In genomic region chr13:104074230-104074629, GRCm38 (mm10) we compare ENCODE assay signal across 23 mouse cellular contexts. TPM values are rescaled to one million over a fixed set of nuclear protein-coding genes. Genes with fewer than 3 reads are reported as not detected.
DNase-seq lines count a peak whose midpoint lies in the region; ATAC-seq and TF ChIP-seq lines count a peak whose summit lies in the region.
"Had no signal": no experiment of that assay in that cellular context is flagged by ENCODE, and none has a peak within 500 bp of the region (broad histone marks: within the 10 kb centered on the region; RNA-seq: fewer than 3 reads in every experiment).

No protein-coding gene starts in this region.

- H3K9me3 ChIP-seq in heart, embryonic 13.5 days = no peaks in the 10 kb centered on the region
- no peaks in the 10 kb centered on the region for H3K9me3 ChIP-seq in liver, embryonic 12.5 days (replicated peaks)
- no peaks in the 10 kb centered on the region for H3K9me3 ChIP-seq in liver, postnatal 0 days (ENCODE audit: low read length)
- no peaks in the 10 kb centered on the region for H3K9me3 ChIP-seq in liver, embryonic 14.5 days (ENCODE audit: control insufficient read depth, low read length)
- H3K9me3 ChIP-seq in kidney, embryonic 14.5 days (ENCODE audit: control insufficient read depth, low read length) = no peaks in the 10 kb centered on the region
- H3K9me3 ChIP-seq: embryonic facial prominence, embryonic 12.5 days; forebrain, embryonic 15.5 days; hindbrain, embryonic 10.5 days; hindbrain, embryonic 15.5 days; limb, embryonic 10.5 days; limb, embryonic 15.5 days; midbrain, embryonic 12.5 days; neural tube, embryonic 13.5 days had no signal

- peak overlapping the region; percentile 13; the same call in 1 of the 2 replicates for H3K27ac ChIP-seq in heart, embryonic 13.5 days (replicated peaks)
- H3K27ac ChIP-seq in liver, embryonic 12.5 days = no peak overlapping the region
- H3K27ac ChIP-seq in liver, postnatal 0 days (ENCODE audit: low read depth) = no peak overlapping the region
- no peak overlapping the region for H3K27ac ChIP-seq in liver, embryonic 14.5 days
- no peak overlapping the region for H3K27ac ChIP-seq in kidney, embryonic 14.5 days (ENCODE audit: low read depth, low read length)
- H3K27ac ChIP-seq: embryonic facial prominence, embryonic 12.5 days; forebrain, embryonic 15.5 days; hindbrain, embryonic 10.5 days; hindbrain, embryonic 15.5 days; kidney, postnatal 0 days; limb, embryonic 10.5 days; limb, embryonic 15.5 days; midbrain, embryonic 12.5 days; neural tube, embryonic 13.5 days had no signal

- TF ChIP-seq EP300 in liver, postnatal 0 days (IDR thresholded peaks at IDR 0.05; ENCODE audit: low read depth) = no peak
- no peak; the same call in 1 of the 2 replicates for TF ChIP-seq EP300 in liver, embryonic 14.5 days (IDR thresholded peaks at IDR 0.05; ENCODE audit: low read depth)

- H3K4me3 ChIP-seq in heart, embryonic 13.5 days = no peak overlapping the region
- no peak overlapping the region for H3K4me3 ChIP-seq in liver, embryonic 12.5 days
- no peak overlapping the region for H3K4me3 ChIP-seq in liver, postnatal 0 days (ENCODE audit: low read depth, low read length)
- H3K4me3 ChIP-seq in liver, embryonic 14.5 days (ENCODE audit: insufficient read depth in 1 of 2, low read depth in 2 of 2, low read length in 2 of 2) = no peak overlapping the region
- H3K4me3 ChIP-seq in kidney, embryonic 14.5 days (ENCODE audit: low read length) = no peak overlapping the region
- H3K4me3 ChIP-seq: embryonic facial prominence, embryonic 12.5 days; forebrain, embryonic 15.5 days; hindbrain, embryonic 10.5 days; hindbrain, embryonic 15.5 days; limb, embryonic 10.5 days; limb, embryonic 15.5 days; midbrain, embryonic 12.5 days; neural tube, embryonic 13.5 days had no signal

- DNase-seq in heart, postnatal 10 days = no peak
- no peak for DNase-seq in liver, postnatal 0 days
- no peak for DNase-seq in liver, embryonic 14.5 days (ENCODE audit: low read depth in 3 of 3, low spot score in 3 of 3)
- DNase-seq in urinary bladder, adult 18-20 months (ENCODE audit: low spot score in 2 of 2) = no peak
- DNase-seq: cerebellum, adult 11 months; cerebellum, adult 9-10 months; cerebellum, postnatal 36 days; embryo, embryonic 11 days; layer of hippocampus, postnatal 36 days had no signal

- 82% methylated on average over 8 of the region's 8 CpGs for whole genome bisulfite sequencing in heart, embryonic 13.5 days
- 41% methylated on average over 8 of the region's 8 CpGs for WGBS in liver, embryonic 12.5 days (ENCODE audit: insufficient replicate concordance)
- WGBS in liver, postnatal 0 days (ENCODE audit: insufficient replicate concordance) = 71% methylated on average over 8 of the region's 8 CpGs
- WGBS in liver, embryonic 14.5 days (ENCODE audit: insufficient replicate concordance) = 30% methylated on average over 8 of the region's 8 CpGs
- WGBS in kidney, embryonic 14.5 days = 95% methylated on average over 8 of the region's 8 CpGs

- no peak overlapping the region for H3K9ac ChIP-seq in heart, embryonic 13.5 days
- H3K9ac ChIP-seq in liver, embryonic 12.5 days = no peak overlapping the region
- no peak overlapping the region for H3K9ac ChIP-seq in liver, postnatal 0 days (replicated peaks)
- H3K9ac ChIP-seq in liver, embryonic 14.5 days (replicated peaks) = no peak overlapping the region
- H3K9ac ChIP-seq in kidney, embryonic 14.5 days (ENCODE audit: low read depth, low read length) = no peak overlapping the region
- H3K9ac ChIP-seq: embryonic facial prominence, embryonic 12.5 days; forebrain, embryonic 15.5 days; hindbrain, embryonic 15.5 days; limb, embryonic 15.5 days; midbrain, embryonic 12.5 days; neural tube, embryonic 13.5 days had no signal

- H3K36me3 ChIP-seq in heart, embryonic 13.5 days = peaks cover 18% of the 10 kb centered on the region
- H3K36me3 ChIP-seq in liver, embryonic 12.5 days = peaks cover 10% of the 10 kb centered on the region
- H3K36me3 ChIP-seq in liver, postnatal 0 days (replicated peaks; ENCODE audit: insufficient read depth, low read length) = peaks cover 4% of the 10 kb centered on the region; the same call in 1 of the 2 replicates
- H3K36me3 ChIP-seq in liver, embryonic 14.5 days (replicated peaks; ENCODE audit: control insufficient read depth, insufficient read depth, low read depth) = no peaks in the 10 kb centered on the region
- peaks cover 7% of the 10 kb centered on the region; the same call in 1 of the 2 replicates for H3K36me3 ChIP-seq in kidney, embryonic 14.5 days (ENCODE audit: control insufficient read depth, insufficient read depth, low read length)
- H3K36me3 ChIP-seq: limb, embryonic 15.5 days had no signal

- peaks cover 24% of the 10 kb centered on the region for H3K4me1 ChIP-seq in heart, embryonic 13.5 days
- H3K4me1 ChIP-seq in liver, embryonic 12.5 days = peaks cover 12% of the 10 kb centered on the region
- H3K4me1 ChIP-seq in liver, postnatal 0 days (ENCODE audit: insufficient read depth) = no peaks in the 10 kb centered on the region
- peaks cover 0 to 3% of the 10 kb centered on the region in 2 experiments; a peak in 1 of 4 replicates for H3K4me1 ChIP-seq in liver, embryonic 14.5 days (replicated peaks; ENCODE audit: control insufficient read depth in 2 of 2, insufficient read depth in 2 of 2, low read length in 1 of 2)
- no peaks in the 10 kb centered on the region for H3K4me1 ChIP-seq in kidney, embryonic 14.5 days (ENCODE audit: control insufficient read depth, insufficient read depth, low read length)
- H3K4me1 ChIP-seq: embryonic facial prominence, embryonic 12.5 days; forebrain, embryonic 15.5 days; hindbrain, embryonic 10.5 days; hindbrain, embryonic 15.5 days; midbrain, embryonic 12.5 days had no signal

- no peaks in the 10 kb centered on the region for H3K27me3 ChIP-seq in heart, embryonic 13.5 days (replicated peaks)
- no peaks in the 10 kb centered on the region for H3K27me3 ChIP-seq in liver, embryonic 12.5 days (replicated peaks)
- no peaks in the 10 kb centered on the region for H3K27me3 ChIP-seq in liver, postnatal 0 days (ENCODE audit: insufficient read depth, low read length)
- no peaks in the 10 kb centered on the region for H3K27me3 ChIP-seq in liver, embryonic 14.5 days (ENCODE audit: control insufficient read depth, insufficient read depth, low read length)
- H3K27me3 ChIP-seq in kidney, embryonic 14.5 days (ENCODE audit: control insufficient read depth, insufficient read depth, low read length) = no peaks in the 10 kb centered on the region
- H3K27me3 ChIP-seq: embryonic facial prominence, embryonic 12.5 days; forebrain, embryonic 15.5 days; hindbrain, embryonic 15.5 days; limb, embryonic 15.5 days; midbrain, embryonic 12.5 days; neural tube, embryonic 13.5 days had no signal

- H3K4me2 ChIP-seq in heart, embryonic 13.5 days = no peak overlapping the region
- no peak overlapping the region for H3K4me2 ChIP-seq in liver, embryonic 12.5 days
- H3K4me2 ChIP-seq in liver, postnatal 0 days (ENCODE audit: low read depth, low read length) = no peak overlapping the region
- H3K4me2 ChIP-seq in liver, embryonic 14.5 days (ENCODE audit: low read depth) = no peak overlapping the region
- no peak overlapping the region for H3K4me2 ChIP-seq in kidney, embryonic 14.5 days (replicated peaks; ENCODE audit: low read depth, low read length)
- H3K4me2 ChIP-seq: embryonic facial prominence, embryonic 12.5 days; forebrain, embryonic 15.5 days; hindbrain, embryonic 15.5 days; limb, embryonic 15.5 days; midbrain, embryonic 12.5 days; neural tube, embryonic 13.5 days had no signal

- intact Hi-C loops in heart, postnatal 10 days (cut with DNase I) = no loop called here

- ATAC-seq in heart, embryonic 13.5 days (ENCODE audit: extremely low read depth, insufficient number of reproducible peaks, low FRiP score, low TSS enrichment) = no peak
- peak; percentile 42 for ATAC-seq in liver, embryonic 12.5 days
- no peak for ATAC-seq in liver, postnatal 0 days
- ATAC-seq in liver, embryonic 14.5 days (ENCODE audit: insufficient read depth) = peak; percentile 50
- ATAC-seq in kidney, embryonic 14.5 days (ENCODE audit: low FRiP score, low TSS enrichment) = no peak
- ATAC-seq: CD4-positive, CD25-positive, alpha-beta regulatory T cell, adult 4 months; forebrain, embryonic 15.5 days; inflammation-experienced regulatory T-cells, adult 6 months had no signal

- TF ChIP-seq CTCF in liver, postnatal 0 days (IDR thresholded peaks at IDR 0.05; ENCODE audit: low read depth) = no peak
- no peak for TF ChIP-seq CTCF in liver, embryonic 14.5 days (IDR thresholded peaks at IDR 0.05; ENCODE audit: low read depth)

RNA-seq across cellular contexts. Expression of gene Nln, which starts 35.2 kb away (rescaled TPM):
- polyA plus RNA-seq in heart, embryonic 13.5 days (2015; fragmentation: Nextera tagmentation; extraction: Ambion mirVana) = 19.5 and 19.8 TPM in 2 replicates
- 10 to 100 TPM; 21.6 to 21.8 TPM for total RNA-seq in heart, postnatal 10 days (2021)
- polyA plus RNA-seq in liver, embryonic 12.5 days (2016; fragmentation: Nextera tagmentation; extraction: Ambion mirVana) = 13.1 and 14.6 TPM in 2 replicates
- polyA plus RNA-seq in liver, postnatal 0 days (2015; fragmentation: Nextera tagmentation; extraction: Ambion mirVana) = 40.4 and 61.5 TPM in 2 replicates
- polyA plus RNA-seq in liver, embryonic 14.5 days (2012; rRNA removed) = 5.2 and 5.3 TPM in 2 replicates
- 10.8 and 13.7 TPM in 2 replicates for polyA plus RNA-seq in liver, embryonic 14.5 days (2014; fragmentation: Nextera tagmentation; extraction: Ambion mirVana)
- polyA plus RNA-seq in kidney, embryonic 14.5 days (2014; fragmentation: Nextera tagmentation; extraction: Ambion mirVana) = 13.9 and 21.5 TPM in 2 replicates

RNA-seq across cellular contexts. Expression of gene Sgtb, which starts 35.3 kb away (rescaled TPM):
- 2.2 and 2.8 TPM in 2 replicates for polyA plus RNA-seq in heart, embryonic 13.5 days (2015; fragmentation: Nextera tagmentation; extraction: Ambion mirVana)
- total RNA-seq in heart, postnatal 10 days (2021) = 1 to 10 TPM; 2.0 to 2.1 TPM
- 1.1 TPM in 2 replicates for polyA plus RNA-seq in liver, embryonic 12.5 days (2016; fragmentation: Nextera tagmentation; extraction: Ambion mirVana)
- polyA plus RNA-seq in liver, postnatal 0 days (2015; fragmentation: Nextera tagmentation; extraction: Ambion mirVana) = 2.1 and 2.2 TPM in 2 replicates
- 0.21 and 0.26 TPM in 2 replicates for polyA plus RNA-seq in liver, embryonic 14.5 days (2012; rRNA removed)
- polyA plus RNA-seq in liver, embryonic 14.5 days (2014; fragmentation: Nextera tagmentation; extraction: Ambion mirVana) = 0.58 TPM in 2 replicates
- polyA plus RNA-seq in kidney, embryonic 14.5 days (2014; fragmentation: Nextera tagmentation; extraction: Ambion mirVana) = 3.2 and 6.1 TPM in 2 replicates

Comparison
In these comparisons a context has a peak if more than half of its experiments do, and no peak if none do; other contexts are left out.
1. ATAC-seq: peak in liver, embryonic 12.5 days (single experiment) and liver, embryonic 14.5 days (single experiment); none in heart, embryonic 13.5 days (single experiment), liver, postnatal 0 days (single experiment) and kidney, embryonic 14.5 days (single experiment).